Mouse (Mus musculus) MEL (cell line): ENCODE measurements around the gene Tbca.

Experiments used
- CTCF ChIP-seq, 3 experiments: IDR thresholded peaks in 2 of 3; conservative IDR thresholded peaks in 1 of 3; 2 replicates each; pipeline ENCODE4 v1.5.1; 2011 to 2012; ENCODE audit warnings: low read length in 3 of 3, low read depth in 2 of 3, mild to moderate bottlenecking in 2 of 3, improper control_type of control experiment in 1 of 3, inconsistent platforms in 1 of 3, mixed read lengths in 1 of 3, moderate library complexity in 1 of 3; ENCODE audit not compliant: control insufficient read depth in 1 of 3, insufficient read depth in 1 of 3, poor library complexity in 1 of 3, severe bottlenecking in 1 of 3
- HCFC1 ChIP-seq: IDR thresholded peaks from 2 replicates; pipeline ENCODE4 v1.6.1; 2012; ENCODE audit warnings: low read depth, mild to moderate bottlenecking, inconsistent platforms, low read length, improper control_type of control experiment, moderate library complexity
- SMC3 ChIP-seq: IDR thresholded peaks from 2 replicates; pipeline ENCODE4 v1.6.1; 2011; ENCODE audit warnings: low read depth, low read length, improper control_type of control experiment

- TF ChIP-seq CTCF (IDR thresholded peaks at IDR 0.05 in 2 of 3, conservative IDR thresholded peaks at IDR 0.05 in 1 of 3; ENCODE audit: control insufficient read depth in 1 of 3, insufficient read depth in 1 of 3, low read depth in 2 of 3, low read length in 3 of 3, poor library complexity in 1 of 3, severe bottlenecking in 1 of 3): no peak
- TF ChIP-seq SMC3: no peak
- no peak for TF ChIP-seq HCFC1
Observed at GRCm38 (mm10) chr13:94820516-94820915, 31.8 kb downstream of the Tbca start.
